Mouse (Mus musculus) activated CD4-positive, CD25-positive, alpha-beta regulatory T cell, adult 4 months (primary cell): ENCODE results near the gene Skint8. TPM values are rescaled to one million over a fixed set of nuclear protein-coding genes. Genes with fewer than 3 reads are reported as not detected.
"Not testable (repeated sequence)": the region's sequence is repeated elsewhere in the genome, so short reads cannot be mapped to it uniquely, and the experiment has no call there.

Source experiments
- ATAC-seq: one replicate; pipeline ENCODE4 v1.8.0; 2017
- polyA plus RNA-seq, 2 experiments: library from polyadenylated mRNA; unstranded; fragments of 100-300 nt; shearing (Covaris generic); gene quantifications; one replicate each; pipeline ENCODE4 v1.2.1; 2017

Skint8 gene
- not detected for polyA plus RNA-seq

- ATAC-seq, result no peak
Measured at GRCm38 (mm10) chr4:111919092-111919491, at the start of gene Skint8. TSS of gene Skint8 (plus strand) at chr4:111919392.

GRCm38 (mm10) chr4:111880112-111880875, 38.9 kb upstream of the Skint8 start:
- no peak for ATAC-seq

- no peak for ATAC-seq
Measured at GRCm38 (mm10) chr4:111883543-111883942, 35.6 kb upstream of the Skint8 start.

GRCm38 (mm10) chr4:111886018-111886417, 33.2 kb upstream of the Skint8 start:
- peak; percentile 73 for ATAC-seq

- ATAC-seq, result peak; percentile 77
Measured at GRCm38 (mm10) chr4:111886607-111887006, 32.6 kb upstream of the Skint8 start.

- no peak for ATAC-seq
Measured at GRCm38 (mm10) chr4:111892138-111892537, 27.1 kb upstream of the Skint8 start.

- no peak for ATAC-seq
Measured at GRCm38 (mm10) chr4:111897755-111898154, 21.4 kb upstream of the Skint8 start.

- ATAC-seq, result no peak
Measured at GRCm38 (mm10) chr4:111898566-111898965, 20.6 kb upstream of the Skint8 start.

GRCm38 (mm10) chr4:111900491-111900890, 18.7 kb upstream of the Skint8 start:
- not testable (repeated sequence) for ATAC-seq

GRCm38 (mm10) chr4:111901473-111901872, 17.7 kb upstream of the Skint8 start:
- no peak for ATAC-seq

- no peak for ATAC-seq
Measured at GRCm38 (mm10) chr4:111902775-111903174, 16.4 kb upstream of the Skint8 start, which contains the start of gene Slc5a9. TSS of gene Slc5a9 (minus strand) at chr4:111902918.

- ATAC-seq, result no peak
Measured at GRCm38 (mm10) chr4:111907926-111908325, 11.3 kb upstream of the Skint8 start.

- no peak for ATAC-seq
Measured at GRCm38 (mm10) chr4:111961309-111961708, 42.1 kb downstream of the Skint8 start.

- ATAC-seq, result not testable (repeated sequence)
Measured at GRCm38 (mm10) chr4:111963241-111963640, 44.0 kb downstream of the Skint8 start.

- no peak for ATAC-seq
Measured at GRCm38 (mm10) chr4:111963669-111964068, 44.5 kb downstream of the Skint8 start.

- ATAC-seq, result no peak
Measured at GRCm38 (mm10) chr4:111972623-111973022, 53.4 kb downstream of the Skint8 start, which contains the start of gene Skint7. TSS of gene Skint7 (plus strand) at chr4:111972923.

Other genes with a start within 250 kb of the Skint8 start
- gene Spata6, start 199.4 kb upstream of the Skint8 start, polyA plus RNA-seq, result 10 to 100 TPM; 20.1 to 25.5 TPM
- gene Slc5a9, start 16.5 kb upstream of the Skint8 start, polyA plus RNA-seq, result not detected
- not detected for gene Skint7, start 53.5 kb downstream of the Skint8 start, polyA plus RNA-seq
- gene Skint1, start 86.9 kb downstream of the Skint8 start, polyA plus RNA-seq, result not detected
- not detected for gene Skint4, start 152.6 kb downstream of the Skint8 start, polyA plus RNA-seq